Mouse (Mus musculus): ENCODE results near the gene Rapgefl1.

DNA sequence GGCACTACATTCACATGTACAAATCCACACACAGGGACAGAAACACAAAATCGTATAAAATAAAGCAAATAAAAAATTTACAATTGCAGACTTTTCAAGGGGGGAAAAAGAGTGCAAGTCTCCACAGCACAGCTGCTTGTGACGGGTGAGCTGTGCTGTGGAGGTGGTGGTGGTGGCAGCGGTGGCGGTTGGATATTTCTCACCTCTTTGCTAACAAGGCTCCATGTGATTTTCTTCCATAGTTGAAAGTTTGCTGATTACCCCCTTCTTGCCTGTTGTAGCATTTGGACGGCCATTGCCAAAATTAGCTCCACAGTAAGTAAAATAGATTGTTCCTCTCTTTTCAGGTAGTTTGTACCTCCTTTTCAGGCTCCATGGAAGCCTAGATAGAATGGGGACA is 32.0 kb upstream of the Rapgefl1 start, which contains the start of gene Casc3:
- TF ChIP-seq CTCF (IDR thresholded peaks at IDR 0.05; ENCODE audit: insufficient read depth, low read depth, low read length) (no peak), POLR2A (IDR thresholded peaks at IDR 0.05; ENCODE audit: insufficient read depth, low read depth, low read length) (no peak)

All from olfactory bulb, adult 2 months (tissue).